Mouse (Mus musculus) testis, adult 2 months (tissue): Measurements from ENCODE around the gene Pot1a. TPM values are rescaled to one million over a fixed set of nuclear protein-coding genes. Genes with fewer than 3 reads are reported as not detected.

Source experiments
- H3K27ac ChIP-seq: fragments of 200-500 bp; 2 replicates; pipeline ENCODE4 v1.5.1; 2012; ENCODE audit warnings: low read depth, low read length; ENCODE audit not compliant: control insufficient read depth, insufficient read depth
- H3K27me3 ChIP-seq: fragments of 200-500 bp; 2 replicates; pipeline ENCODE4 v1.6.1; 2012; ENCODE audit warnings: mild to moderate bottlenecking, low read length, moderate library complexity; ENCODE audit not compliant: control insufficient read depth, insufficient read depth
- H3K36me3 ChIP-seq: fragments of 200-500 bp; 2 replicates; pipeline ENCODE4 v1.6.1; 2012; ENCODE audit warnings: mild to moderate bottlenecking, low read length; ENCODE audit not compliant: control insufficient read depth, insufficient read depth
- H3K4me1 ChIP-seq: fragments of 200-500 bp; 2 replicates; pipeline ENCODE4 v1.6.1; 2012; ENCODE audit warnings: low read length; ENCODE audit not compliant: control insufficient read depth, insufficient read depth
- H3K4me3 ChIP-seq: fragments of 200-500 bp; 2 replicates; pipeline ENCODE4 v1.5.1; 2012; ENCODE audit warnings: low read depth, mild to moderate bottlenecking, low read length, moderate library complexity, mixed read lengths; ENCODE audit not compliant: control insufficient read depth
- CTCF ChIP-seq: fragments of 200-500 bp; IDR thresholded peaks from 2 replicates; pipeline ENCODE4 v1.5.1; 2012; ENCODE audit warnings: low read depth, mild to moderate bottlenecking, inconsistent platforms, low read length, moderate library complexity; ENCODE audit not compliant: control insufficient read depth, insufficient read depth, insufficient replicate concordance
- POLR2A ChIP-seq: fragments of 200-500 bp; IDR thresholded peaks from 2 replicates; pipeline ENCODE4 v1.6.1; 2012; ENCODE audit warnings: low read depth, mild to moderate bottlenecking, inconsistent platforms, low read length, moderate library complexity; ENCODE audit not compliant: control insufficient read depth
- polyA plus RNA-seq: library from polyadenylated mRNA; depleted of rRNA; stranded (reverse); fragments of >200 nt; gene quantifications from 2 replicates; pipeline ENCODE4 v1.2.3, GENCODE M21; 2012; rRNA removed

Gene Pot1a
- 1.8 and 3.2 TPM in 2 replicates for polyA plus RNA-seq

DNA sequence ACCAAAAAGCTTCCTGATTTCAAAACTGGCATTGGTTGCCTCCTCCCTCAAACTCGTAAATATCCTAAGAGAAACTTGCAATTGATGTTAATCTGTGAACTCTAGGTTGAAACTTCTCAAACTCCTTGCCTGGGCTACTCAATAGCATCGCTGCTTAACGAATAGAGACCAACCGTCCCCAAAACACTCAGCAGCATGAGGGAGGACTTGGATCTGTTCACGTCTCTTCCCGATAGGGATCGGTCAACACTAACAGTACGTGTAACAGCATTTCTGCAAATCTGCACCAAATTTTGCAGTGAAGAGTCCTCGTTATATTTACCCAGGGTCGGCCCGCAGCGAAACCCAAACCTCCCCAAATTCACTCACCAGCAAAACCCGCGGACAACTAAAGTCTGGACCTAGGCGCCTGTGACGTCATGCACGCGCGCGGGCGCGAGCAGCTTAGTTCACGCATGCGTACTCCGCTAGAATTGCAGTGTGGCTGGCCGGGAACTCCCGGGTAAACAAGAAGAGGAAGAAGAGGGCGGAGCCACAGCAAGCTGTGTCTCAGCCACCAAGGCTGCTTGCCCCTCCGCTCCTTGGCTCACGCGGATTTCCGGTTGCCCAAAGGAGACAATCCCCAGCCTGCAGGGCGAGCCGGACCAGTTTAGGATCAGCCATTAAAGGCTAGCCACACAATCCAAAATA, at the start of gene Pot1a:
Gene Pot1a (minus strand): TSS at position 441 of the 690 bp plus-strand sequence.
- H3K36me3 ChIP-seq: no peaks in the 10 kb centered on the region
- H3K4me3 ChIP-seq: peak within 1 kb of the TSS; percentile 94
- TF ChIP-seq CTCF (peak; percentile 18; the same call in 1 of the 2 replicates), POLR2A (peak; percentile 74)
- H3K4me1 ChIP-seq: peaks cover 3% of the 10 kb centered on the region; the same call in 1 of the 2 replicates
- H3K27ac ChIP-seq: peak within 1 kb of the TSS; percentile 91
- H3K27me3 ChIP-seq: no peaks in the 10 kb centered on the region

DNA sequence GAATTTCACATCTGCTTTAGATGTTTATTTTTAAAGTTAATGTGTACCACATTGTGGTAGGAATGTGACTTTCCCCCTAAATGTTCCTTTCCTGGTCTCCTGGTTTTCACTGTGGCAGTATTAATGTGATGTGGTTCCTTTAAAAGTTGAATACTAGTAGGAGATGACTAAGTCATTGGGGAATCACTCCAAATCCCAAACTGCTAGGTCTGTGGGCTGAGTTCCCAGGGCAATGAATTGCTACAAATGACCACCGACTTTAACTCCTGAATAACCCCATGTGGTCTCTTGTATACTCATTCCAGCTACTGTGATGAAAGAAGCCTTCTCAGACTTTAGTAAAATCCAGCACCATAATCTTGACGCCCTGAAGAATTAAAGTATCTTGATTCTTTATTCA, 27.2 kb upstream of the Pot1a start:
- TF ChIP-seq CTCF (no peak), POLR2A (no peak)
- no peaks in the 10 kb centered on the region for H3K36me3 ChIP-seq
- H3K27me3 ChIP-seq: no peaks in the 10 kb centered on the region
- no peak overlapping the region for H3K4me3 ChIP-seq
- no peak overlapping the region for H3K27ac ChIP-seq
- H3K4me1 ChIP-seq: no peaks in the 10 kb centered on the region

DNA sequence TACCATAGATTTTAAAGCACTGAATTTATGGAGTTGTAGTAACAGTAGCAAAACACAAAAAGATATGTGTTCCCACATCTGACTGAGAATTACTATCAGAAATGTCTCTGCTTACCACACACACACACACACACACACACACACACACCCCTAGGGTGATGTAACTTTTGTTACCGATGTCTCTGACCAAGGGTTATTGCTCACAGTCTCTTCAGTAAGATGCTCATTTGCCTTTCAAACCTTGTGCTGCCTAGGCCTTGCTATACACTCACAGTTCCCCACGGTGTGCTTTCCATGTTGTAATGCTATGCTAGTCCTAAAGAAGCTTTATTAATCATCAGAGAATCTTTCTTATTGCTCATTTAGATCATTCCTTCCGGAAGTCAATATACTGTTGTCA, 3.0 kb downstream of the Pot1a start:
- Histone ChIP-seq H3K27ac (no peak overlapping the region), H3K36me3 (no peaks in the 10 kb centered on the region), H3K4me3 (no peak overlapping the region), H3K27me3 (no peaks in the 10 kb centered on the region), H3K4me1 (peaks cover 3% of the 10 kb centered on the region; the same call in 1 of the 2 replicates)
- no peak for TF ChIP-seq CTCF
- no peak for TF ChIP-seq POLR2A

DNA sequence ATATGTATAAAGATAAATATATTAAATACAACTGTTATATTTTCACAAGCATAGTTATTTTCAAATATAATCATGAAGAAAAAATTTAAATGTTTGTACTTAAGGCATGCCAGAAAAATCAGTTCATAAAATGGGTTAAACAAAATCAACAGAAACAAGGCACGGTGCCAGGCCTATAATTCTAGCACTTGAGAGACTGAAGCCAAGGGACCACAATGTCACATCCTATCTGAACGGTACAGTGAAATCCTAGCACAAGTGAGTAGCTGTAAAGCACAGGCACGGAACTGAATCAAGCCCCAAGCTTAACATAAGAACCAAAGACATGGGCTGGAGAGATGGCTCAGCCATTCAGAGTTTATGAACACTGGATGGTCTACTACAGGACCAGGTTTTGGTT, 6.8 kb downstream of the Pot1a start:
- Histone ChIP-seq H3K27ac (no peak overlapping the region), H3K4me3 (no peak overlapping the region), H3K27me3 (no peaks in the 10 kb centered on the region), H3K4me1 (no peaks in the 10 kb centered on the region), H3K36me3 (no peaks in the 10 kb centered on the region)
- TF ChIP-seq POLR2A (no peak), CTCF (no peak)

DNA sequence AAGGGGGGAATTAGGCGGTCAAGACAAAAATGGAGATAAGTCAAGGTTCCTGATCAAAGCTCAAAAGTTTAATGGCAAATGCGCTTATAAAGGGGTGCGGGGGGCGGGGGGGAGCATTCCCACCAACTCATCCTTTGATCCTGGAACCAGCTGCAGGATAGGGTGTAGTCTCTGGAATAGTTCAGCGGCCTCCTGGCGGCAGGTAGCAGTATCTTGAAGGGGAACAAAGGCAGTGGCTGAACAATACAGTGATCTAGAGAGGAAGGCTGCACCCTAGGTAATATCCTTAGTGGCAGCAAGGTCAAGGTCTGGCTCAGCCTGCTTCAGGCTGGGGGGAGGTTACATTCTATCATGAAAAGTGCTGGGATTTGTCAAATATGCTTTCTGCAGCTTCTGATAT, 7.8 kb downstream of the Pot1a start:
- no peak overlapping the region for H3K4me3 ChIP-seq
- H3K27me3 ChIP-seq: no peaks in the 10 kb centered on the region
- TF ChIP-seq CTCF (no peak), POLR2A (no peak)
- H3K4me1 ChIP-seq: no peaks in the 10 kb centered on the region
- H3K27ac ChIP-seq: no peak overlapping the region
- H3K36me3 ChIP-seq: no peaks in the 10 kb centered on the region

DNA sequence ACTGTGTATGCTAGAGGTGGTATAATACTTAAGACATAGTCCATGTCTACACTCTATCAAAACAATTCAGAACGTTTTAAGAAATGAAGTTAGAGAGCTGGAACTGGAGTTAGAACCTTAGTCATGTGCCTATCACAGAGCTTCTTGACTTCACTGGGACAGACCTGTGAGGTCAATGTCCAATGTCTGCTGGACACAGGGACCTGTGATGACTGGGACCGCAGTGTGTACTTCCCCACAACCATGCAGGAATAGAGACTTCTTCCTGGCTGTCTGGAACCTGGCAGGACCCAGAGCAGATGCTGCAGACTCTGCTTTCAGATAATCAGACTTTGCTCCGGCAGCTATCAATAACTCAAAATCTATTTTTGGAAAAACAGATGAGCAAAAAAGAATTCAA, 40.8 kb downstream of the Pot1a start:
- no peak overlapping the region for H3K27ac ChIP-seq
- TF ChIP-seq POLR2A: no peak
- TF ChIP-seq CTCF: no peak
- H3K4me1 ChIP-seq: no peaks in the 10 kb centered on the region
- H3K27me3 ChIP-seq: no peaks in the 10 kb centered on the region
- no peaks in the 10 kb centered on the region for H3K36me3 ChIP-seq
- no peak overlapping the region for H3K4me3 ChIP-seq

DNA sequence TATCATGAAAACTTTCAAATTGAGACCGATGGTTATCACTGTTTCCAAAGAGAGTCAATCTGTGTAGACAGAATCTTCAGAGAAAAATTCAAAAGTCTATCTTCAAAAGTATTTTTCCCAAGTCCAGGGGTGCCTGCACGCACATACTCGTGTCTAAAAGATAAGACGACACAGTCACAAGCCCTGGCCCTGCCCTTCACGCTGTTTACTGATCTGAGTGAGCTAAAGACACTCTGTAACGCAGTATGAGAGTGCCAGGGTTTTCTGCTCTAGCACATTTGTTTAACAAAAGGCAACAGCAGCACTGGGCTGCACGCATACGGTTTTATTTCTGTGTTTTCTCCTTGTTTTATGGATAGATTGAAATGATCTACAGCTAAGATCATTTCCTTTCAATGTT, 41.5 kb downstream of the Pot1a start:
- Histone ChIP-seq H3K4me1 (no peaks in the 10 kb centered on the region), H3K4me3 (no peak overlapping the region), H3K27me3 (no peaks in the 10 kb centered on the region), H3K27ac (no peak overlapping the region), H3K36me3 (no peaks in the 10 kb centered on the region)
- TF ChIP-seq CTCF (no peak), POLR2A (no peak)

DNA sequence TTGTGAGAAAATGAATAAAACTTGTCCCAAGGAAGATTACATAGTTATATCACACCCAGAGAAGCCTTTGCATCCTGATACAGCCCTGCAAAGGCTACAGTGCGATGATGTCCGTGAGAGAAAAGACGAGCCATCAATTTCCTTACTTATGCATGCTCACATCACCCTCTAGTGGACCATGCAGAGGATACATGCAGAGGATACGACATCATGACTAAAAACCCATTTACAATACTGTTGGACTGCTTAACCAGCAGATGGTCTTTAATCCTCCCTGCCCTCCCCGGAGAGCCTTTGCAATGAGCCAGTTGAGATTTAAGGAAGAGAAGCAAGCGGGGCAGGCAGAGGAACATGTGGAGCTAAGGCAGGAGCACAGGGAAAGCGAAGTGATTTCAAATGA, 42.0 kb downstream of the Pot1a start:
- Histone ChIP-seq H3K27ac (no peak overlapping the region), H3K36me3 (no peaks in the 10 kb centered on the region), H3K27me3 (no peaks in the 10 kb centered on the region), H3K4me1 (no peaks in the 10 kb centered on the region), H3K4me3 (no peak overlapping the region)
- TF ChIP-seq POLR2A: no peak
- TF ChIP-seq CTCF: no peak
